Mouse (Mus musculus) cerebral cortex, adult 2 months (tissue): ENCODE results near the gene Adgrv1.

ENCODE experiments used
- WGBS: fragments of 180-500 bp; shearing (Covaris S2); methylation state at CpG from one replicate; pipeline ENCODE4 v1.1.7; 2018; 5-methylcytosine and 5-hydroxymethylcytosine counted together

Adgrv1 gene

GRCm38 (mm10) chr13:81329762-81330161, 303.2 kb downstream of the Adgrv1 start:
- WGBS, result 74% methylated on average over 5 of the region's 5 CpGs

DNA sequence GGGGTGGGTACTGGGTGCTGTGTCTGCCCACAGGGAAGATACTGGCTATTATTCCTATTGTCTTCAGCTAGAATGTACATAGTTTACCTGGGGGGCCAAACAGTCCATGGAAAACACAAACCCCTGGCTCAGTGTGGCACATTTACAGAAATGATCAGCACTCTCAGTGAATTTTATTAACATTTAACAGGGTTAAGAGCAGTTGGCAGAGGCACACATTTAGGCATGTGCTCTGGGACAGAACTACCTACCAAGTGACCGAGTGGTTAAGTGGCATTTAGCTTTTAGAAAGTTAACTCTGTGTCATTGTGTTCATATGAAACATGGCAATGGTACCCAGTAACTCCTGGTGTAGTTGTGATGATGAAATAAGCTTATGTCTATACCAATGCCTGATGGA, 304.8 kb downstream of the Adgrv1 start:
- 87% methylated on average over 1 of the region's 1 CpGs for WGBS

DNA sequence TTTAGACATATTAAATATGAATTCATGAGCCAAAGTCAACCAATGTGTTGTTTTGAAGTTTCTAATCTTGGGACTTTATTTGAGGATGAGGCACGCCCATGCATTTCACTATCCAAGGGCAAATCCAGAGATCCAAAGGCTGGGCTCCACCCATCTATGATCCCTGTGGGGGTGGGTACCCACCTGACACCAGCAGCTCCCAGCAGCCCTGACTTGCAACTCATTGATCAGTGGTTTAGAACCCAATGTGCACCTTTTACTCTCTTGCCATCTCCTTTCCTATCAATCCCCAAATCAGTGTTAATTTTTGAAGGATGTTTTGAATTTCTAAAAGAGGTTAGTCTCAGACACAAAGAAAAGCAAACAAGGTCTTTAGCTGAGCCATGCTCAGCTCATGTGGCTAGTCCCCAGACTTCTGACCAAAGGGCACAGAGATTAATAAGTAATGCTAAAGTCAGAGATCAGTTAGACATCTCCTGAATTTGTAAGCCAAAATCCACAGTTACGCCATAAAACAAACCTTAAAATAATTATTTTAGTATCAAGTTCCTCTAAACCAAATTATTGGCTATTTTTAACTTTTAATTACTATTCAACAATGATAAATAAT, 307.2 kb downstream of the Adgrv1 start:
- 92% methylated on average over 2 of the region's 2 CpGs for WGBS

GRCm38 (mm10) chr13:81323546-81324316, 309.2 kb downstream of the Adgrv1 start:
- 93% methylated on average over 3 of the region's 3 CpGs for WGBS

GRCm38 (mm10) chr13:81316581-81316980, 316.4 kb downstream of the Adgrv1 start:
- WGBS, result 85% methylated on average over 4 of the region's 4 CpGs

DNA sequence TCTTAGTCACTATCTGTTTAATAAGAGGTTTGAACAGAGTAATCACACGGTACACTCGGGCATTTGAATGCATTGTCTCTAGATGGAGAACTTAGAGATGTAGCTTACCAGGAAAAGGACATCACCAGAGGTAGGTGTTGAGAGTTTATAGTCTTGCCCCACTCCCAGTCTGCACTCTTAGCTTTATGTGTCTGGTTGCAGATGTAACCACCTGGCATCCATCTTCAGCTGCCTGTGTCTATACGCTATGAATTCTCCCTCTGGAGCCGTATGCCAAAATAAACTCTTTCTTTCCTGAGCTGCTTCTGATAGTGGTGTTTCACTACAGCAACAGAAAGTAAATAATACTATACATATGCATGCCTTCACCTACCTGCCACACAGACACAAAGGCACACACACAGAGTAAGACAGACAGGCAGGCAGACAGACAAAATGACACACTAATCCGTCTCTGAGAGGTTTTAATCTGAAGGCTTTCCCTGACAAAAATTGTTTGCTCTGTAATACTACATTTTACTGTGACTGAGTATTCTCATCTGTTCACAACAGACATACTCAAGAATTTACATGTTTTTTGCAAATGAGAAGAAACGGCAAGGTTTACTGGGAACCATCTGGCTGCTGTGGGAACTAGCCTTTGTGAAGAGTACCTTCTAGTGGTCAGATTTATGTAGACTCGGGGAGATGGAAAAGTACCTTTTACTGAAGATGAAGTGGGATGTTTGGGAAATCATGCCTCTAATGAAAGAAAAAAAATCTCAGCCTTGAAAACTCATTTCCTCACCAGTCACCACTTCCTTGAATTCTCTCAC, 318.4 kb downstream of the Adgrv1 start:
- WGBS, result 49% methylated on average over 7 of the region's 7 CpGs

DNA sequence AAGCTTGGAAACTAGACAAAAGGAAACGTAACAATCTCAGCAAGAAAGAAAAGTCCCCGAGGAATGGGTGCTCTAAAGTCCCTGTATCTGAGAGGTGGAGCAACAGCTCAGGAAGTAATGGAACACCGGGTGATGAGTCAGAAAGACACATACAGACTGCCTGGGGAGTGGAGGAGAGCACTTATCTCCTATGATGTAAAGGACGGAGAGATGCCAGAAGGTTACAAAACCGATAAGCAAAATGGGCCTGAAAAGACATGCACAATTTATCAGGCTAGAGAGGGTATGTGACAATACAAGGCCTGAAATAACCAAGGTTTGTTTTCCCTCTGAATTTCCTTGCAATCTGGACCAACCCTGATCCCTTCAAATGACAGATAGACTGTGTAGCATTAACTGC, 320.8 kb downstream of the Adgrv1 start:
- 77% methylated on average over 5 of the region's 5 CpGs for WGBS

GRCm38 (mm10) chr13:81300851-81301250, 332.1 kb downstream of the Adgrv1 start:
- 88% methylated on average over 1 of the region's 1 CpGs for WGBS

DNA sequence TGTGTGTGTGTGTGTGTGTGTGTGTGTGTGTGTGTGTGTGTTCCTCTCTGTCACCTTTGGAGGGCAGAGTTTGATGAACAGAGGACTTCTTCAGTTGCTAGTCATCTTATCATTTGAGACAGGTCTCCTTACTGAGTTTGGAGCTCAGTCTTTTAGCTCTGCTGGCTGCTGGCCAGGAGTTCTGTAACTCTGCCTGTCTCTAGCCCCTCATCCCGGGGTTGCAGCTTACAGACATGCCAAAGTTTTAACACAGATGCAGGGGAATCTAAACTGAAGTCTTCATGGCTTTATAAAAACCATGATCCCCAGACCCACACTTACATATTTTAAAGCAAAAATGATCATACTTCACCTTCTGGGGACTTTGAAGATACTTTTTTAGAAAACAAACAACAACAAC, 338.8 kb downstream of the Adgrv1 start:
- 34% methylated on average over 1 of the region's 1 CpGs for whole genome bisulfite sequencing

GRCm38 (mm10) chr13:81282193-81282592, 350.8 kb downstream of the Adgrv1 start:
- WGBS, result 84% methylated on average over 6 of the region's 6 CpGs

GRCm38 (mm10) chr13:81280650-81281229, 352.2 kb downstream of the Adgrv1 start:
- WGBS, result 100% methylated on average over 1 of the region's 1 CpGs

- WGBS, result 76% methylated on average over 5 of the region's 5 CpGs
Measured at GRCm38 (mm10) chr13:81279351-81279736, 353.6 kb downstream of the Adgrv1 start.

GRCm38 (mm10) chr13:81278669-81279350, 354.1 kb downstream of the Adgrv1 start:
- 76% methylated on average over 2 of the region's 2 CpGs for WGBS

DNA sequence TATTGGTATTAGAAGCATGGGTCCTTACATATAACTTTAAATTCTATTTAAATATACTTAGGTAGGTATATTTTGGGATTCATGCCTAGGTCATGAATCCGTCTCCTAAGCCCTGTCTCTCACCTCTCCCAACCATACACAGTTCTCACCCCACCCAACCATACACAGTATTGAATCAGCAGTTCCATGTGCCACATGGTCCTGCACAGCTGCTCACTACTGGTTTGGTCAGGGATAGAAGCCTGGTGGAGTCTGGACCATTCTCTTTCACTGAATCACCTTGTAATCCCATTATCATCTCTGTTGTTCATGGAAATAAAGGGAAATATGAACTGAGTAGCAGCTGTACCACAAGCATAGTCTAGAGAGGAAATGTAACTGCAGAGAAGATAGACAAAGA, 359.1 kb downstream of the Adgrv1 start:
- WGBS, result 92% methylated on average over 1 of the region's 1 CpGs

DNA sequence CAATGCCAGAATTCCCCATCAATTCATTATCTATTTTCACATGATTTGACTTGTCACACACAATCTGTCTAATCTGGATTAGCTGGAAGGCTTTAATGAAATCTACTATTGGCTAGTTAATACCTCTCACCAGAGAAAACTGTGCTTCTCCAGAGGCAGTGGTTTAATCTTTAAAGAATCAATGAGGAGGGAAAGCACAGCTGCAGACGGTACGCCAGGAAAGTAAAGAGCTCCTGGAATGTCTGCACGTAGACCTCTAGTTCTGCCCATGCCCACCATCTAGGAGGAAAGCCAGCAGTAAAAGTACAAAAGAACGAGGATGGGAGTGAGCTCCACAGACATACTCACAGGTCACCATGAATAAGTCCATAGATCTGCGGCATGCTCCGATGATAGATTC, 362.6 kb downstream of the Adgrv1 start:
- 87% methylated on average over 6 of the region's 6 CpGs for WGBS

DNA sequence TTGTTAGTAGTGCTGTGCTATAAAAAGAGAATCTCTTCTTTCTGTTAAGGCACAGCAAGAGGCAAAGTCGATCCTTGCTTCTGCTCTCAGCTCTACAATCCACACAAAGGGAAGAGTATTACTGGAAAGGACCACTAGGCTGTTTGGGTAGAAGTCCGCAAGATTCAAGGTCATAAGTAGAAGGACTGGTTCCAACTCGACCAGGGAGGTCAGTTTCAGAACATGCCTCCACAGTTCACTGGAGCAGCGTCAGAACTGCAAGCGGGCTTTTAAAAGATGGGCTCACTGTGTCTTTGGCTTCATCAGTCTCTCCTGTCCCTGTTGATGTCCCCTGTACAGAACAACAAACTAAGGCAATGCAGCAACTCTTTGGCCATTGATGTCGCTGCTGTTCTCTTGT, 363.9 kb downstream of the Adgrv1 start:
- 80% methylated on average over 6 of the region's 6 CpGs for WGBS

DNA sequence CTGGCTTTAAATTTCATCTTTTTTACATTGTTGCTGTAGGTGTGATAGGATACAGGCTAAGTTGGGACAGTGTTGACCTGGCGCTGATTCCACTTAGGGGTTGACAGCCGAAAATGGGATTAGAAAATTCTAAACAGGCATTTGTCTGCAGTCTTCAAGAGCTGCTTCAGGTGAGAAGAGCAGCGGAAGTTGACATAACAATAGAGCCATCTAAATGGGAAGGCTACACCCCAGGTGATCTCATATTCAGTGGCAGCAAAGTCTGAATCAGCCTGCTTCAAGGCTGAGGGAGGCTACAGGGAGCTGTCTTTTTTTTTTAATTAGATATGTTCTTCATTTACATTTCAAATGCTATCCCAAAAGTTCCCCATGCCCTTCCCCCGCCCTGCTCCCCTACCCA, 365.5 kb downstream of the Adgrv1 start:
- WGBS, result 87% methylated on average over 4 of the region's 4 CpGs

- WGBS, result 38% methylated on average over 1 of the region's 1 CpGs
Measured at GRCm38 (mm10) chr13:81264465-81264864, 368.5 kb downstream of the Adgrv1 start.

- WGBS, result 93% methylated on average over 2 of the region's 2 CpGs
Measured at GRCm38 (mm10) chr13:81241181-81241580, 391.8 kb downstream of the Adgrv1 start.

DNA sequence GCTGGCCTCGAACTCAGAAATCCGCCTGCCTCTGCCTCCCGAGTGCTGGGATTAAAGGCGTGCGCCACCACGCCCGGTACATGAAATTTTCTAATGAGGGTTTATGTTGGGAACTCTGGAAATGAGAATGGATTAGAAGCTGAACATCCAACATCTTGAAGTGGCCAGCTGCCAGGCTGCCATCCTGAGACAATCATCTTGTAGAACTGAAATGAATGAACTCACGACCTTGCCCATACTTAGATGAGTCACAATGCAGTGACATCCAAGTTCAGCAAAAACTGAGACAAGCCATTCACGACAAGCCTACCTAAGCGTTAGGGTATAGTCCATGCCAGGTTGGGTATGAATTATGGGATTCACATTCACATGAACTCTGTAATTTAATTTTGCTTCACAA, 393.1 kb downstream of the Adgrv1 start:
- WGBS, result 96% methylated on average over 10 of the region's 10 CpGs

DNA sequence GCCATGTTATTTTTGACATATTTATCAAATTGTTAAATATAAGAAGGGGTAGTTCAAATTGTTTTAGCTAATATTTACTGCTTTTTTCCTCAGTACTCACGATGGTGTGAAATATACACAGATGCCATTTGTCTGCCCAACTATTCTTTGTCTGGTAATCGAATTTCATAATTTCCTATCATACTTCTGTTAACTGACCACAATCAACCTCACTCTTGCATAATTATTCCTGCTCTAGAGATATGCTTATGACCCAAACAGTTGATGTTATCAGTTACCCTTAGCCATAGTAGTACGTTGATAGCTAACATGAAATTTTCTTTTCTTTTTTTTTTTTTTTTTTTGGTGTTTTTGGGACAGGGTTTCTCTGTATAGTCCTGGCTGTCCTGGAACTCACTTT, 393.5 kb downstream of the Adgrv1 start:
- WGBS, result 93% methylated on average over 3 of the region's 3 CpGs

GRCm38 (mm10) chr13:81238855-81239254, 394.1 kb downstream of the Adgrv1 start:
- WGBS, result 94% methylated on average over 7 of the region's 7 CpGs
